Mouse (Mus musculus): Measurements from ENCODE around the gene Pacs1.

DNA sequence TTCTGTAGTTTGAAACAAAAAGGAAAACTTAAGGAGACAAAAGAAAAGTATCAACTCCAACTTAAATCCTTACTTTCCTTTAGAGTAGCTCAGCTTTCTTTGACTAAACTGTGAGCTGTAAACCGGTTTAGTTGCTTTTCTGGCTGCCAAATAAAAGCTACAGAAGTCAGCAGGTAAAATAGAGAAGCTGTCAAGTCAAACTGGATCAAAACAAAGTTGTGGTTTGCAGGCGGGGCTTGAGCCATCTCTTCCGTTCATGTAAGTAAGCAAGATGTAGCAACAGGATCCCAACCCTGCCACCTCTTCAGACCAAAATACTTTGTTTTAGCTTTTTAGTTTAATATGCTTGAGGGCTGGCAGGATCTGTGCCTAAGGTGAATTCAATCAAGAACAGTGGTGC is 15.8 kb downstream of the Pacs1 start:
- no peak for TF ChIP-seq CTCF (IDR thresholded peaks at IDR 0.05; ENCODE audit: low read depth)
- no peak for TF ChIP-seq EP300 (IDR thresholded peaks at IDR 0.05; ENCODE audit: low read depth)
